Mouse (Mus musculus) midbrain, postnatal 0 days (tissue): ENCODE measurements around the gene Gfer. TPM values are rescaled to one million over a fixed set of nuclear protein-coding genes. Genes with fewer than 3 reads are reported as not detected.

ENCODE experiments used
- ATAC-seq: fragments of 200-750 bp; cut with Nextera tagmentation; 2 replicates; pipeline ENCODE4 v1.8.0; 2017; ENCODE audit warnings: moderate number of reproducible peaks, mild to moderate bottlenecking, moderate TSS enrichment, moderate library complexity; ENCODE audit not compliant: low FRiP score
- DNase-seq: peaks from one replicate; pipeline ENCODE4 v3.0.0-alpha.2; 2015; ENCODE audit warnings: low spot score
- H3K27ac ChIP-seq: fragments of 300-500 bp; sonication (generic); 2 replicates; pipeline ENCODE4 v1.5.1; 2014; ENCODE audit warnings: low read depth, mild to moderate bottlenecking, low read length, mixed read lengths
- H3K27me3 ChIP-seq: fragments of 300-500 bp; sonication (generic); 2 replicates; pipeline ENCODE4 v1.6.1; 2014; ENCODE audit warnings: low read length, control low read depth, mixed read lengths; ENCODE audit not compliant: insufficient read depth
- H3K36me3 ChIP-seq: fragments of 300-500 bp; sonication (generic); 2 replicates; pipeline ENCODE4 v1.6.1; 2014; ENCODE audit warnings: low read length, control low read depth, mixed read lengths; ENCODE audit not compliant: insufficient read depth
- H3K4me1 ChIP-seq: fragments of 300-500 bp; sonication (generic); 2 replicates; pipeline ENCODE4 v1.6.1; 2014; ENCODE audit warnings: mild to moderate bottlenecking, control low read depth, antibody characterized with exemption, low read length, mixed read lengths; ENCODE audit not compliant: insufficient read depth
- H3K4me2 ChIP-seq: fragments of 300-500 bp; sonication (generic); 2 replicates; pipeline ENCODE4 v1.6.1; 2014; ENCODE audit warnings: low read depth, mild to moderate bottlenecking, low read length, mixed read lengths; ENCODE audit not compliant: poor library complexity, severe bottlenecking
- H3K4me3 ChIP-seq: fragments of 300-500 bp; sonication (generic); 2 replicates; pipeline ENCODE4 v1.5.1; 2014; ENCODE audit warnings: low read depth, mild to moderate bottlenecking, low read length, moderate library complexity
- H3K9ac ChIP-seq: fragments of 300-500 bp; sonication (generic); replicated peaks from 2 replicates; pipeline ENCODE4 v1.6.1; 2014; ENCODE audit warnings: mild to moderate bottlenecking, low read length, moderate library complexity, mixed read lengths; ENCODE audit not compliant: poor library complexity, severe bottlenecking
- H3K9me3 ChIP-seq: fragments of 300-500 bp; sonication (generic); 2 replicates; pipeline ENCODE4 v1.6.1; 2016; ENCODE audit warnings: low read length, control low read depth
- CTCF ChIP-seq: IDR thresholded peaks from 2 replicates; pipeline ENCODE4 v1.5.1; 2016; ENCODE audit warnings: antibody characterized with exemption, mild to moderate bottlenecking
- WGBS: fragments of 180-500 bp; shearing (Covaris S2); extraction: QIAGEN DNeasy Blood & Tissue Kit; methylation state at CpG from one replicate; pipeline ENCODE4 v1.1.7; 2014; 5-methylcytosine and 5-hydroxymethylcytosine counted together
- polyA plus RNA-seq: library from polyadenylated mRNA; unstranded; fragments of >200 nt; fragmentation: Nextera tagmentation; extraction: Ambion mirVana; gene quantifications from 2 replicates; pipeline ENCODE4 v1.2.1, GENCODE M21; 2015
- total RNA-seq: library from RNA; depleted of rRNA; stranded (reverse); fragments of >200 nt; gene quantifications from 2 replicates; pipeline ENCODE4 v1.2.3, GENCODE M21; 2014

The Gfer gene
- total and polyA plus RNA-seq, 2 experiments from 2014 or later, result 28.0 to 39.4 TPM

- H3K27ac ChIP-seq, result no peak overlapping the region
- ATAC-seq (no peak), DNase-seq (no peak)
- H3K4me2 ChIP-seq, result no peak overlapping the region
- TF ChIP-seq CTCF, result no peak
- no peaks in the 10 kb centered on the region for H3K9me3 ChIP-seq
- 0 out of 2 replicates have a peak, but pooled peaks cover 3% of the 10 kb centered on the region for H3K4me1 ChIP-seq
- H3K36me3 ChIP-seq, result peaks cover 34% of the 10 kb centered on the region
- H3K27me3 ChIP-seq, result no peaks in the 10 kb centered on the region
- 22% methylated on average over 5 of the region's 5 CpGs for WGBS
- no peak overlapping the region for H3K4me3 ChIP-seq
- H3K9ac ChIP-seq, result no peak overlapping the region
These were observed 2.0 kb upstream of the Gfer start for GRCm38 (mm10) chr17:24697985-24698384.

- no peaks in the 10 kb centered on the region for H3K9me3 ChIP-seq
- peak overlapping the region; percentile 63 for H3K4me2 ChIP-seq
- H3K27ac ChIP-seq, result peak overlapping the region; percentile 87
- H3K36me3 ChIP-seq, result peaks cover 18% of the 10 kb centered on the region
- DNase-seq (no peak), ATAC-seq (no peak; the same call in 1 of the 2 replicates)
- peak overlapping the region; percentile 79 for H3K9ac ChIP-seq
- H3K4me3 ChIP-seq, result peak overlapping the region; percentile 79
- H3K27me3 ChIP-seq, result no peaks in the 10 kb centered on the region
- H3K4me1 ChIP-seq, result peaks cover 4% of the 10 kb centered on the region; the same call in 1 of the 2 replicates
- WGBS, result 7% methylated on average over 46 of the region's 51 CpGs
- no peak for TF ChIP-seq CTCF
These were observed 488 bp downstream of the Gfer start for GRCm38 (mm10) chr17:24695326-24696010.

DNA sequence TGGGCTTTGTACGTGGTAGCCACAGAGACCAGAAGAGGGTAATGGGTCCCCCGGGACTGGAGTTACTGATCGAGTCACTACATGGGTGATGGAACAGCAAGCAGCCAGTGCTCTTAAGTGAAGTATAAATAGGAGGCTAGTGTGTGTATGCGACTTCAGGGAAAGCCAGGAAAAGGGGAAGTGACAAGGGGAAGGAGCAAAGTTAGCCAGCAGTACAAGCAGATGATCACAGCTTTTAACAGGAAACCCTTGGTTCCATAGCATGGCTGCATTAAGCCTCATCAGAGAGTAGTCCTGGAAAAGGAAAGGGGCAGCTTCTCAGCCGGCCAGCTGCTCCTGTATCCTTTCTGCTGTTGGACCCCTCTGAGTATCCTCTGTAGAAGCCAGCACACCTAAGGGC, 3.6 kb downstream of the Gfer start:
- no peak overlapping the region for H3K27ac ChIP-seq
- ATAC-seq (no peak), DNase-seq (no peak)
- TF ChIP-seq CTCF, result no peak
- H3K4me2 ChIP-seq, result no peak overlapping the region
- H3K27me3 ChIP-seq, result no peaks in the 10 kb centered on the region
- peaks cover 14% of the 10 kb centered on the region for H3K4me1 ChIP-seq
- no peak overlapping the region for H3K9ac ChIP-seq
- no peaks in the 10 kb centered on the region for H3K9me3 ChIP-seq
- peaks cover 9% of the 10 kb centered on the region; the same call in 1 of the 2 replicates for H3K36me3 ChIP-seq
- 87% methylated on average over 5 of the region's 5 CpGs for WGBS
- no peak overlapping the region for H3K4me3 ChIP-seq

- H3K27me3 ChIP-seq, result no peaks in the 10 kb centered on the region
These were observed 6.5 kb downstream of the Gfer start, which contains the start of gene Syngr3 for GRCm38 (mm10) chr17:24689251-24690081. Gene Syngr3, minus strand, starts transcription at chr17:24689955.

DNA sequence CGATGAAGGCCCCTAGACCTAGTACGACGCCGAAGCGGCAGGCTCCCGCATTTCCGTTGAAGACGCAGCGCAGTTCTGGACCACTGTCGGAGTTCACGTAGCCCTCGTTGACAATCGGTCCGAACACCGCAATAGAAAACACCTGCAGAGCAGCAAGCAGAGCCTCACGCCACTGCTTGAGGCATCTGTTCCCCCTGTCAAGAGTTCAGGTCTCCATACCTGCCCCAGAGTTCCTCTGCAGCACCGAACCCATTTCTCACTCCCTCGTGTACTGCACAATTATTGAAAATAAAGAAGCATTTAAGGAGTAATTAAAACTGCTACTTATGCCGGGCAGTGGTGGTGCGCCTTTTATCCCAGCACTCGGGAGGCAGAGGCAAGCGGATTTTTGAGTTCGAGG, 8.4 kb downstream of the Gfer start:
- 21% methylated on average over 23 of the region's 23 CpGs for WGBS
- ATAC-seq (no peak), DNase-seq (no peak)
- peaks cover 14% of the 10 kb centered on the region for H3K4me1 ChIP-seq
- no peaks in the 10 kb centered on the region for H3K9me3 ChIP-seq
- H3K27me3 ChIP-seq, result no peaks in the 10 kb centered on the region
- peak overlapping the region; percentile 44; the same call in 1 of the 2 replicates for H3K9ac ChIP-seq
- peak overlapping the region; percentile 65 for H3K4me2 ChIP-seq
- no peak for TF ChIP-seq CTCF
- peaks cover 18% of the 10 kb centered on the region for H3K36me3 ChIP-seq
- peak overlapping the region; percentile 64 for H3K4me3 ChIP-seq
- no peak overlapping the region for H3K27ac ChIP-seq

More at GRCm38 (mm10) chr17:24689251-24690081, 6.5 kb downstream of the Gfer start, which contains the start of gene Syngr3:
- peaks cover 23% of the 10 kb centered on the region for H3K36me3 ChIP-seq
- peak; percentile 70 for DNase-seq
- H3K4me1 ChIP-seq, result peaks cover 14% of the 10 kb centered on the region
- 2% methylated on average over 52 of the region's 55 CpGs for WGBS
- H3K27ac ChIP-seq, result peak within 1 kb of the TSS; percentile 89
- peak within 1 kb of the TSS; percentile 93 for H3K9ac ChIP-seq
- H3K4me3 ChIP-seq, result peak within 1 kb of the TSS; percentile 64
- no peaks in the 10 kb centered on the region for H3K9me3 ChIP-seq
- 0 out of 2 replicates have a peak, but pooled peaks have one; percentile 15 for TF ChIP-seq CTCF
- peak within 1 kb of the TSS; percentile 65 for H3K4me2 ChIP-seq
- peak; percentile 76 for ATAC-seq
